In the genomic region with DNA sequence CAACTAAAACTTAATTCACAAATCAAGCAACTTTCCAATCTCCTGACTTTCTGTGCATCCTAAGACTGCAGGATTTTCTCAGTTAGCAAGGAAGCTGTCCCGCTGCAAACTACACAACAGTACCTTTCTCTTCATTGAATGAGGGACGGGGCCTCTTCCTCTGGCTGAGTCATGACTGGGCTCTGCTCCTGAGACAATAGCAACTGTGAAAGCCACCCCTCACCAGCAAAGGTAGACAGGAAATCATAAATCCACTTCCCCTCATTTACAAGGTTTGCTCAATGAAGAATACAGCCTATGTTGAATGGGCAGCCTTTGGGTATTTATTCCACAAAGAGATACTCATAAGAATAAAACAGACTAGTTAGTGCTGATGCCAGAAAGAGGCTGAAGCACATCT, we compare ENCODE assay signal across 20 mouse cellular contexts. TPM values are rescaled to one million over a fixed set of nuclear protein-coding genes. Genes with fewer than 3 reads are reported as not detected.
DNase-seq lines count a peak whose midpoint lies in the region; ATAC-seq and TF ChIP-seq lines count a peak whose summit lies in the region.
"Had no signal": no experiment of that assay in that cellular context is flagged by ENCODE, and none has a peak within 500 bp of the region (broad histone marks: within the 10 kb centered on the region; RNA-seq: fewer than 3 reads in every experiment).

No protein-coding gene starts in this region.

- no peak for DNase-seq in heart, adult 11 months
- DNase-seq in thymus, postnatal 14 days = peak; percentile 28
- DNase-seq in thymus, postnatal 25 days = no peak
- DNase-seq in limb, embryonic 14.5 days (ENCODE audit: low spot score) = no peak
- DNase-seq: adrenal gland, adult 2 months; cerebellum, adult 8-10 months; cerebellum, postnatal 25 days; gastrocnemius, postnatal 14 days; kidney, adult 2 months; left cerebral cortex, postnatal 4 days; lung, postnatal 36 days had no signal

- no peaks in the 10 kb centered on the region for H3K27me3 ChIP-seq in heart, embryonic 12.5 days (replicated peaks)
- no peaks in the 10 kb centered on the region for H3K27me3 ChIP-seq in limb, embryonic 14.5 days (ENCODE audit: control insufficient read depth, insufficient read depth, low read length)
- no peaks in the 10 kb centered on the region for H3K27me3 ChIP-seq in hindbrain, embryonic 13.5 days
- no peaks in the 10 kb centered on the region for H3K27me3 ChIP-seq in hindbrain, embryonic 12.5 days
- H3K27me3 ChIP-seq: forebrain, embryonic 13.5 days; intestine, embryonic 15.5 days; midbrain, embryonic 13.5 days had no signal

- peak overlapping the region; percentile 18; the same call in 1 of the 2 replicates for H3K27ac ChIP-seq in heart, embryonic 12.5 days (ENCODE audit: poor library complexity, severe bottlenecking)
- H3K27ac ChIP-seq in limb, embryonic 14.5 days (replicated peaks; ENCODE audit: low read depth, low read length) = 0 out of 2 replicates have a peak overlapping the region, but pooled peaks have one; percentile 38
- no peak overlapping the region for H3K27ac ChIP-seq in hindbrain, embryonic 13.5 days
- H3K27ac ChIP-seq in hindbrain, embryonic 12.5 days = no peak overlapping the region
- H3K27ac ChIP-seq: forebrain, embryonic 13.5 days; intestine, embryonic 15.5 days; midbrain, embryonic 13.5 days had no signal

- no peak for ATAC-seq in heart, embryonic 12.5 days (ENCODE audit: insufficient number of reproducible peaks, low FRiP score)
- no peak for ATAC-seq in limb, embryonic 14.5 days (ENCODE audit: low FRiP score, low read depth)
- no peak for ATAC-seq in hindbrain, embryonic 13.5 days (ENCODE audit: low FRiP score)
- ATAC-seq in hindbrain, embryonic 12.5 days (ENCODE audit: low FRiP score) = no peak
- ATAC-seq: forebrain, embryonic 13.5 days; hindbrain, embryonic 16.5 days; intestine, embryonic 15.5 days; midbrain, embryonic 13.5 days had no signal

- H3K36me3 ChIP-seq in heart, embryonic 12.5 days = peaks cover 68% of the 10 kb centered on the region
- peaks cover 48% of the 10 kb centered on the region for H3K36me3 ChIP-seq in limb, embryonic 14.5 days (ENCODE audit: control insufficient read depth, insufficient read depth, low read length)
- H3K36me3 ChIP-seq in hindbrain, embryonic 13.5 days = peaks cover 54% of the 10 kb centered on the region
- H3K36me3 ChIP-seq in hindbrain, embryonic 12.5 days = peaks cover 51% of the 10 kb centered on the region

- H3K9me3 ChIP-seq in heart, embryonic 12.5 days (replicated peaks) = no peaks in the 10 kb centered on the region
- H3K9me3 ChIP-seq in limb, embryonic 14.5 days (ENCODE audit: control insufficient read depth, low read length) = no peaks in the 10 kb centered on the region
- no peaks in the 10 kb centered on the region for H3K9me3 ChIP-seq in hindbrain, embryonic 13.5 days
- H3K9me3 ChIP-seq in hindbrain, embryonic 12.5 days (replicated peaks) = no peaks in the 10 kb centered on the region
- H3K9me3 ChIP-seq: forebrain, embryonic 13.5 days; intestine, embryonic 15.5 days; midbrain, embryonic 13.5 days had no signal

- no peak for TF ChIP-seq POLR2A in limb, embryonic 14.5 days (IDR thresholded peaks at IDR 0.05; ENCODE audit: borderline replicate concordance, extremely low read depth, insufficient read depth, insufficient read length)

- no peak overlapping the region for H3K9ac ChIP-seq in heart, embryonic 12.5 days
- no peak overlapping the region for H3K9ac ChIP-seq in limb, embryonic 14.5 days (ENCODE audit: low read depth, low read length, severe bottlenecking)
- no peak overlapping the region for H3K9ac ChIP-seq in hindbrain, embryonic 13.5 days
- no peak overlapping the region for H3K9ac ChIP-seq in hindbrain, embryonic 12.5 days
- H3K9ac ChIP-seq: forebrain, embryonic 13.5 days; intestine, embryonic 15.5 days; midbrain, embryonic 13.5 days had no signal

- H3K4me1 ChIP-seq in heart, embryonic 12.5 days (replicated peaks) = no peaks in the 10 kb centered on the region
- H3K4me1 ChIP-seq in limb, embryonic 14.5 days (ENCODE audit: control insufficient read depth, insufficient read depth, low read length) = no peaks in the 10 kb centered on the region
- no peaks in the 10 kb centered on the region for H3K4me1 ChIP-seq in hindbrain, embryonic 13.5 days (replicated peaks)
- H3K4me1 ChIP-seq in hindbrain, embryonic 12.5 days = no peaks in the 10 kb centered on the region
- H3K4me1 ChIP-seq: intestine, embryonic 15.5 days; midbrain, embryonic 13.5 days had no signal

- no peak overlapping the region for H3K4me3 ChIP-seq in heart, embryonic 12.5 days
- no peak overlapping the region for H3K4me3 ChIP-seq in limb, embryonic 14.5 days (replicated peaks; ENCODE audit: low read length)
- H3K4me3 ChIP-seq in hindbrain, embryonic 13.5 days = no peak overlapping the region
- H3K4me3 ChIP-seq in hindbrain, embryonic 12.5 days = no peak overlapping the region
- H3K4me3 ChIP-seq: forebrain, embryonic 13.5 days; intestine, embryonic 15.5 days; midbrain, embryonic 13.5 days had no signal

- no peak overlapping the region for H3K4me2 ChIP-seq in heart, embryonic 12.5 days
- H3K4me2 ChIP-seq in limb, embryonic 14.5 days (replicated peaks; ENCODE audit: low read depth, low read length, severe bottlenecking) = no peak overlapping the region
- H3K4me2 ChIP-seq in hindbrain, embryonic 13.5 days = no peak overlapping the region
- no peak overlapping the region for H3K4me2 ChIP-seq in hindbrain, embryonic 12.5 days (replicated peaks)
- H3K4me2 ChIP-seq: forebrain, embryonic 13.5 days; heart, embryonic 11.5 days; intestine, embryonic 15.5 days; liver, embryonic 11.5 days; midbrain, embryonic 13.5 days had no signal

- WGBS in heart, embryonic 12.5 days = 67% methylated on average over 2 of the region's 2 CpGs
- WGBS in limb, embryonic 14.5 days = 74% methylated on average over 2 of the region's 2 CpGs
- WGBS in hindbrain, embryonic 13.5 days = 81% methylated on average over 2 of the region's 2 CpGs
- 83% methylated on average over 2 of the region's 2 CpGs for WGBS in hindbrain, embryonic 12.5 days

RNA-seq across cellular contexts. Expression of a gene that starts 16.6 kb away (rescaled TPM):
- polyA plus RNA-seq in heart, embryonic 12.5 days (2016; fragmentation: Nextera tagmentation; extraction: Ambion mirVana) = 45.8 and 48.9 TPM in 2 replicates
- polyA plus RNA-seq in limb, embryonic 14.5 days (2012; rRNA removed) = 50.3 and 55.3 TPM in 2 replicates
- 55.0 and 55.7 TPM in 2 replicates for polyA plus RNA-seq in limb, embryonic 14.5 days (2014; fragmentation: Nextera tagmentation; extraction: Ambion mirVana)
- 83.3 and 85.2 TPM in 2 replicates for polyA plus RNA-seq in hindbrain, embryonic 13.5 days (2015; fragmentation: Nextera tagmentation; extraction: Ambion mirVana)
- 67.0 and 70.3 TPM in 2 replicates for polyA plus RNA-seq in hindbrain, embryonic 12.5 days (2016; fragmentation: Nextera tagmentation; extraction: Ambion mirVana)

RNA-seq across cellular contexts. Expression of a gene that starts 59.8 kb away (rescaled TPM):
- 7.3 and 7.9 TPM in 2 replicates for polyA plus RNA-seq in heart, embryonic 12.5 days (2016; fragmentation: Nextera tagmentation; extraction: Ambion mirVana)
- 35.0 and 45.1 TPM in 2 replicates for polyA plus RNA-seq in limb, embryonic 14.5 days (2012; rRNA removed)
- 12.3 and 15.1 TPM in 2 replicates for polyA plus RNA-seq in limb, embryonic 14.5 days (2014; fragmentation: Nextera tagmentation; extraction: Ambion mirVana)
- 10.7 and 11.2 TPM in 2 replicates for polyA plus RNA-seq in hindbrain, embryonic 13.5 days (2015; fragmentation: Nextera tagmentation; extraction: Ambion mirVana)
- polyA plus RNA-seq in hindbrain, embryonic 12.5 days (2016; fragmentation: Nextera tagmentation; extraction: Ambion mirVana) = 9.3 and 9.9 TPM in 2 replicates

Comparison
In these comparisons a context has a peak if more than half of its experiments do, and no peak if none do; other contexts are left out.
1. H3K27ac ChIP-seq: peak in heart, embryonic 12.5 days (single experiment) and limb, embryonic 14.5 days (single experiment); none in hindbrain, embryonic 13.5 days (single experiment) and hindbrain, embryonic 12.5 days (single experiment).